Mouse (Mus musculus) ovary, postnatal 10 days (tissue): Measurements from ENCODE around the gene Spcs2.
"Not testable (repeated sequence)": the region's sequence is repeated elsewhere in the genome, so short reads cannot be mapped to it uniquely, and the experiment has no call there.

Experiments
- DNase-seq: peaks from one replicate; pipeline ENCODE4 v3.0.0; 2022; ENCODE audit warnings: low spot score

Spcs2 gene

DNA sequence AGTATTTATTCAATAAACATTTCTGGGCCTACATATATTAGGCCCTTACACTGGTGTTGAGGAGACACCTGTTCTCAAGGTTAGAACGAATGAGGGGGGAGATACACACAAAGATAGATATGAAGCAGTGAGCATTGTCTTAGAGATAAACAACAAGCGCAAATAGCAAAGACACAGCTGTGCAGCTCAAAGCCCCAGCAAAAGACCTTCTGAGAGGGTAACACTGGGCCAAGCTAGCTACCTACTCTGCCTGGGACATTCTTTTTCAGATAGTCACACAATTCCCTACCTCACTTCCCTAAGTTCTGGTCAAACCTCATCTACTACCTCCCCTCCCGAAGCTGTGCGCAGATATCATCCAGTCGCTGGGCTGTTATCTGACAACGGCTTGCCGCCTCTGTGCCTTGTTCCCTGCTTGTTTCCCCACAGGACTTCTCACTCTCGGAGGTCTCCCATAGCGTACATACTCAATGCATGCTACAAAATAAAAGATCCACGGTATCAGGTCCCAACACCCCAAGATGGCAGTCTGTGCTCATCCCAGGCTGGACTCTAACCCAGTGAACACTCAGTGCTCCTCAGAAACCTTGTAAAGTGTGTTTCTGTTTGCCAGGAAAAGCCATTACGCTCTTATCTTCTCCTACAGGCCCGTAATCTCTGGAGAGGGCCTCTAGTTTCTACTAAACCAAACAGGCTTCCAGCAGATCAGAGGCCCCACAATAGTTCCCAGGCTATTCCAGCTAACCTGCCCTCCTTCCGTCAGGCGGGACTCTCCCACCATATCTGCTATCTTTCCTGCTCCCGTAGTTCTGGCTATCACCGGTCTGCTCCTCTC is 38.4 kb downstream of the Spcs2 start:
- DNase-seq = no peak

DNA sequence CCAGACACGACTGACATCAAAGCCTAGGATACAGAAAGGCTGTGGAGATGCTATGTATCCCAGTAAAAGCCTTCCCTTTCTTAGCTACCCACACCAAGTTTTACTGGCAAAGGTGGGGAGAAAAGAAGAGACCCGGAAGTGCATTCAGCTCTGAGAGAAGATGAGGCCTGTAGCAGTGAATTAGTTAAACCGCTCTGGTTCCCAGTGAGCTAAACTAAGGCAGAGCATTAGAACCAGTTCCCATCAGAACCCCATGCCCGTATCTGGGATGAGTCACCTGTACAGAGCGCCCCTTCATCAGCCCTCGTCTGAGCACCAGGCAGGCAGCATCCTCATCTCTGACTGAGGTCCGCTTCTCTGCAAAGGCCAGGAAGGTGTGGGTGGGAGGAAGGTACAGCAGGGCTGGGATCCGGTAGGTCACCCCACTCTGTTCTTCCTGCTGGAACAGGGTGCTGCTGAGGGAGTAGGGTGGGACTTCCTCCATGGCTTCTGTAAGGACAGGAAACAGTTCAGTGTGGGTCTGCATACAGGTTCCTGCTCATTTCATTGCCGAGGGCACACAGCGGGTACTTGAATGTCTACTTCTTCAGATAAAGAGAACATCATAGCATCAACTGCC is 40.1 kb downstream of the Spcs2 start:
- DNase-seq = no peak

DNA sequence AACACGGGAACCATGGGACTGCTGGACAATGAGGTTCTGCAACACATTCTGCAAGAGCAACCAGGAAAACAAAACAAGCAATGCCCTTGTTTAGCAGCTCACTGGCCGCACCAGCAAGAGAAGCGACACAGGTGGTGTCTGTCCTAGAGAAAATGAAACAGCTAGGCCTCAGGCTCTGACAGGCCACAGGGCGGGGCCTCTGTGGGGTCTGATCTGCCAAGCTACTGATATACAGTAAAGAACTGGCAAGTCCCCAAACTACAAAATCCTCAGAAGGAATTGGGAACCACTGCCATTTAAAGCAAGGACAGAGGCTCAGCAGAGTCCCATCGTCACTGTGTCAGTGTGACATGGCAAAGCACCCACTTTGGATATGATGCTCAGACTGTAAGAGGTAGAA is 40.8 kb downstream of the Spcs2 start:
- no peak for DNase-seq

DNA sequence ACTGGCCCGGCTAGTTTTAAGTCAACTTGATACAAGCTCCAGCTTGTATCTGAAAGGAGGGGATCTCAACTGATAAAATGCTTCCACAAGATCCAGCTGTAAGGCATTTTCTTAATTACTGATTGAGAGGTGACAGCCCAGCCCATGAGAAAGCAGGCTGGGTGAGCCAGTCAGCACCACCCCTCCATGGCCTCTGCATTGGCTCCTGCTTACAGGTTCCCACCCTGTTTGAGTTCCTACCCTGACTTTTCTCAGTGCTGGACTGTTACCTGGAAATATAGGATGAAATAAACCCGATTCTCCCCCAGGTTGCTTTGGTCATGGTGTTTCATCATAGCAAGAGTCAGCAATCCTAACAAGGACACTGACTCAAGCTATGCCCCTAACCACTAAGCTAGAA is 41.3 kb downstream of the Spcs2 start:
- no peak for DNase-seq

DNA sequence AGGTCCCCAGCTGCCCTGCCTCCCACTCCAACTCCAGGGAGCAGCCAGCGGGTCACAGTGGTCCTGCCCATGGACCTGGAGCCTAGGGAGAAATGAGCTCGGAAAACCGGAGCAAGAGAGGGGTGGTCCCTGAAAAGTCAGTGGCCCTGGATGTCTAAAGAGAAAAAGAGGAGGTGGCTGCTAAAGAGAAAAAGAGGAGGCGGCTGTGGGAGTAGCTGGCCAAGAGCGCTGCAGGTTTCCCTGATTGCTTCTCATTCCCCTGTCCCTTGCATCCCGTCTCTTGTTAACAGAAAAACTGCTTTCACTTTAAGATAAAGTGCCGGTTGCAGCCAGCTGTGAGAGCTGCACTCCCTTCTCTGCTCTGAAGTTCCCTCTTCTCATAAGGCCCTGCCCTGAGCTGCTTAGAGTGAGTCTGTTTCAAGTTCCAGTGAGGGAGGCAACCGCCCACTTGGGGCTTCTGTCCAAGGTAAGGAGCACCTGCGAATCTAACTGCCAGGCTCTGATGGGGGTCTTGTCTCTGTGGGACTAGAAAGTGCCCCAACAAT is 45.0 kb downstream of the Spcs2 start:
- DNase-seq = not testable (repeated sequence)

DNA sequence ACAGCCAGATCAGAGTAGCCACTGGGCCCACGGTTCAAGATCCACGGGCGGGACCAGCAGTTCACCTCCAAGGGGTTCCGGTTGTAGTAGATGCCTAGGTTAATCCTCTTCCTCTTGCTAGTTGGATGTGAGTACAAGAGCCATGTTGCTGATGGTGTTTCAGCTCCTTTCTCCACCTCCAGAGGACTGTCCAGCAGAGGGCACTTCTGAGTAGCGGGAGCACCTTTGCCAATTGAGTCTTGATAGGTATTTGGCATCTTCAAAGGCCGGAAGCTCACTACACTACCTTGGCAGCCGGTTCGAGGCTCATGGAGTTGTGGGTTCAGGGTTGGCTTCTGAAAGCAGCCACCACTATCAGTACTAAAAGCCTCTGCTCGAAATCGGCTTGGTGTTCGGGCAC is 49.9 kb downstream of the Spcs2 start:
- DNase-seq = no peak

DNA sequence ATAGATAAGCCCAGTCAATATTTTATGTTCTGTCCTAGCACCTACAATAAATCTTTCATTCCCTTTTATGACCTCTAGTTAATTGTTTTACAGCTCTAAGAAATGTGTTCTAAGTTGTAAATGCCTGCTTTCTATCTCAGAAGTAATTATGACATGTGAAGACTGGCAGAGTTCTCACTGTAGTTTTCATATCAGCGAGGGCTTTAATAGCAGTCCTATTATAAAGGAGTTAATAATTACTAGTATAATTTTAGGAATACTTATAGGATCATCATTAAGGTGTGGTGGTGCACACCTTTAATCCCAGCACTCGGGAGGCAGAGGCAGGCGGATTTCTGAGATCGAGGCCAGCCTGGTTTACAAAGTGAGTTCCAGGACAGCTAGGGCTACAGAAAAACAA is 51.6 kb downstream of the Spcs2 start:
- DNase-seq = no peak

DNA sequence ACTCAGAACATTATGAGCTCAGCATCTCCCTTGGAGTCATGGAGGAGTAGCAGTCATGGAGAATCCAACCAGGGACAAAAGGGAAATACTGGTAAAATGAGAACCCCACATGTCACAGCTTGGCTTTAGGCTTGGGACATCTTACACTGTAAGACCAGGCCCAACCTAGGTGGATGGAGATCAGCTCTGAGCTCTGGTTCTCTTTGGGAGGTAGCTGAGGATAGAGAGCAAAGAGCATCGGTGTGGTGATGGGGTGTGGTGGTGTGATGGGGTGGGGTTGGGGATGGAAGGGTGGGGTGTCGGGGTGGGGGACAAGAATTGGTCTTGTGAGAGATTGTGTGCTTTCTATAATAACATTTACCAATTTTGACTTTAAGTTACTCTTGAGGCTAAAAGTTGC is 52.4 kb downstream of the Spcs2 start:
- no peak for DNase-seq

DNA sequence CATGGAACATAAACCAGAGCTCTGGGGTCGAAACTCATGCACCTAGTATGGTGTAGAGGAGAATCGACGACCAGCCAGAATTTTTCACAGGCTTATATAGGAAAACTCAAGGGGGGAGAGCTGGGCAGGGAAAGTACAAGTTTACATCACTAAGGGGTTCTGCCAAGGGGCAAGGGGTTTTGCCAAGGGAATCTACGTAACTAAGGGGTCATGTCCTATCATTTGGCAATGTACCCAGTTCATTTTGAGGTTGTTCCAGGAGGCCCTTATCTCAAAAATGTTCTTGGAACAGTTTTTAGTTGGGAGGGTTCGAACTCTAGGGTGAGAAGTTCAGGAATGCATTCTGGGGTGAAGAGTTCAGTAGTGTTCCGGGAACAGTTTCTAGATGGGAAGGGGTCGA is 56.2 kb downstream of the Spcs2 start:
- not testable (repeated sequence) for DNase-seq

DNA sequence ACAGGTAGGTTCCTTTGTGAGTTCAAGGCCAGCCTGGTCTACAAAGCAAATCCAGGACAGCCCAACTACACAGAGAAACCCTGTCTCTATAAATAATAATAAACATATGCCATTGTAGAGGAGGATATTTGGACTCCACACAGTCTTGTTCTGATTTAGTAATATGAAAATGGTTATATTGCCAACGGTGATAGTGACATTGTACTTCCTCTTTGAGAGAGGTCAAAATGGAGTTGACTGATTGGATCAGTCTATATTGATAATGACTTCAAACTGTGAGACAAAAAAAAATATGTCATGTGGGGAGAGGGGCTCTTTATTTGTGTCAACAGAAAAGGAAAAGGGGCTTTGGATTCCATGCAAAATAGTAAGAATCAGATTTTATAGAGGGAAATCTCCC is 57.9 kb downstream of the Spcs2 start:
- DNase-seq = no peak

DNA sequence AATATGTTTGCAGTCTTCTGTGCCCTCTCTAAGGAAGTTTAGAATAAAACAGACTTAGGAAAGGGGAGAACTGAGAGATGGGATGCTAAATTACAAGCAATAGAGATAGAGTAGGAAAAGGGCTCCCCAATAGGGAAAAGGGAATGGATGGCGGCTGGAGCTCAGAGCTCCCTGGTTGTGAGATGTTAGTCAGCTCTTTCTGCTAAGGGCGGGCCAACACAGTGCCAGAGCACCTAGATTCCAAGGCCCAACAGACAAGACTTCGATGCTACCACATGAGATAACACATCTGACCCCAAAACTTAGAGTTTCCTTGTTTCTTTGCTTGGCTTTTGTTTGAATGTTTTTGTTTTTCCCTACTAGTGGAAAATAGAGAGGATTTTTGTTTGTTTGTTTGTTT is 59.2 kb downstream of the Spcs2 start:
- DNase-seq = not testable (repeated sequence)

DNA sequence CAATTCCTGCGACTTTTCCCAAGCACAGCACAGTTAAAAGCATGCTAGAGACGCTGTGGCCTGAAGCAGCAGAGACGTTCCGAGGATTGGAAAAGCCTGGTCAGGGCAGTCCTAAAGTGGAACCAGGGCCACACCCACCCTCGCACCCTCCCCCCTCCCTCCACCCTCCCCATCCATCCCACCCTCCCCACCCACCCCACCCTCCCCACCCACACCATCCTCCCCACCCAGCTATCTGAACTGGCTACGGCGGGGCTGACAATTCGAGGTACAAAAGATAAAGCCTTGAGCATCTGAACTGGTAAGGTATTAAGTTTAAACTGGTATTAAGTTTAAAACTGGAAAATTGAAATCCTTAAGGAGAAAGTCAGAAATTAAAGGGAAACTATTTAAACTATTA is 59.7 kb downstream of the Spcs2 start:
- DNase-seq = no peak

DNA sequence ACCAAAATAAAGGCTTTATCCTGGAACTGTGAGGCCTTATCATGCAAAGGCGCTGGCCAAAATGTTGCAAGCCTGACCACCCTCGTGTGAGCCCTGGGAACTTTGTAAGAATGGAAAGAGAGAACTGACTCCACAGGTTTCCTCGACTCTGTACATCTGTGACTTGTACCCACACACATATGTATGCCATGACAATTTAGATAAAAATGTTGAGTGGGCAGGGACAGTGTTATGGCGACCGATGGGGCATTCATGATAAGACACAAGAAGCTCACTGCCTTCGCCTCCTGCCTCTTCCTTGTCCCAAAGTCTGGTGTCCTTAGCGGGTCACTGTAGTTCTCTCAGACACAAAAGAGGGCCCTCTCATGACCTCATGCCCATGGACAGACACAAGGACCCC is 64.1 kb downstream of the Spcs2 start:
- DNase-seq = no peak

DNA sequence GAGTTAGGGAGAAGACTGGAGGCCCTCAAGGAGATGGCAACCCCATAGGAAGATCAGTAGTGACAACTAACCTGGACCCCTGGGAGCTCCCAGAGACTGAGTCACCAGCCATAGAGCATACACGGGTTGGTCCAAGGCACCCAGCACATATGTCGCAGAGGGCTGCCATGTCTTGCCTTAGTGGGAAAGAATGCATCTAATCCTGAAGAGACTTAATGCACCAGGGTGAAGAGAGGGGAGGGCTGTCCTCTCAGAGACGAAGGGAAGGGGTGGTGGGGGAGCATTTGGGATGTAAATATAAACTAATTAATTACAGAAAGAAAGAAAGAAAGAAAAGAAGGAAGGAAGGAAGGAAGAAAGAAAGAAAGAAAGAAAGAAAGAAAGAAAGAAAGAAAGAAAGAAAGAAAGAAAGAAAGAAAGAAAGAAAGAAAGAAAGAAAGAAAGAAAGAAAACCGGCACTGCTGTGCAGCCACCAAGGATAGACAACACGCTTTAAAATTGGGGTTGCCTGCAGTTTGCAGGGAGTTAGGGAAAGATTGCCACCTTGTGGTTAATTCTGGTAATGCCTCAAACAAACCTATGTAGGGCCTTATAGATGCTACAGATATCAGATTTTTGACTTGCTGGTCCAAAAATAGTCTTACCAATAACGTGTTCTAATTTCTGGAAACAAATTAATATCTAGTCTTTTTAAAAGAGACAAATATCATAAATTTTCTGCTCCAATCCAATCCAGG is 65.2 kb downstream of the Spcs2 start:
- no peak for DNase-seq

DNA sequence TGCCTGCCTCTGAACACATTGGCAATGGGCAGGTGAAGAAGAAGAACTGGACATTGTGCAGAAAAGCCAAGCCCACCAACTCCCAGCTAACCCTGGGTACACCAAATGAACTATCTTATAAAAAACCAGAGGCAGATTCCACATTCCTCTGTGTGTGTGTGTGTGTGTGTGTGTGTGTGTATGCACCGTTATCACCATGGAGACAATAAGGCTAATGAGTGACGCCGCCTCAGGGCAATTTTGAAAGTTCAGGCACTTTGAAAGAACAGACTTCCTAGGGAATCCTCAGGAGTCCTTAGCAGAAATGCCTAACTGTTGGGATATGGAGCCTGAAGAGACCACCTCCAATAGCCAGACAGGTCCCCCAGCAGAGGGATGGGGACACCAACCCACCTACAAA is 66.0 kb downstream of the Spcs2 start:
- DNase-seq = no peak

DNA sequence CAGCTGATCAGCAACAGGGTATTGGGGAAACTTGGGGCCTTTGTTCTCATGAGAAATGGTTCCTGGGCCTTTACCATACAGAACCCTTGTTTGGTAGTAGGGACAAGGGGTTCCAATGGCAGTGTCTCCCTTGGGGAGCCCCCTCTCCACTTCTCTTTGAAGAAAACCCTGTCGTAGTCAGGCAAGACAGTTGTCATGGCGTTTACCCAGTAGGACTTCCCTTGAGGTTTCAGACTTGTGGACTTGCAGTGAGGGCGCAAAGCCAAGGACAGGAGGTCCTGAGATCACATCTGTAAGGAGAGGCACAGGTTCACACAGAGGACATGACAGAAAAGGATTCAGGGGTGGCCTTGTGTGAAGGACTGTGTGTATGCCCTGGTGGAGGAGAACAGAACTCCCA is 66.8 kb downstream of the Spcs2 start:
- no peak for DNase-seq

DNA sequence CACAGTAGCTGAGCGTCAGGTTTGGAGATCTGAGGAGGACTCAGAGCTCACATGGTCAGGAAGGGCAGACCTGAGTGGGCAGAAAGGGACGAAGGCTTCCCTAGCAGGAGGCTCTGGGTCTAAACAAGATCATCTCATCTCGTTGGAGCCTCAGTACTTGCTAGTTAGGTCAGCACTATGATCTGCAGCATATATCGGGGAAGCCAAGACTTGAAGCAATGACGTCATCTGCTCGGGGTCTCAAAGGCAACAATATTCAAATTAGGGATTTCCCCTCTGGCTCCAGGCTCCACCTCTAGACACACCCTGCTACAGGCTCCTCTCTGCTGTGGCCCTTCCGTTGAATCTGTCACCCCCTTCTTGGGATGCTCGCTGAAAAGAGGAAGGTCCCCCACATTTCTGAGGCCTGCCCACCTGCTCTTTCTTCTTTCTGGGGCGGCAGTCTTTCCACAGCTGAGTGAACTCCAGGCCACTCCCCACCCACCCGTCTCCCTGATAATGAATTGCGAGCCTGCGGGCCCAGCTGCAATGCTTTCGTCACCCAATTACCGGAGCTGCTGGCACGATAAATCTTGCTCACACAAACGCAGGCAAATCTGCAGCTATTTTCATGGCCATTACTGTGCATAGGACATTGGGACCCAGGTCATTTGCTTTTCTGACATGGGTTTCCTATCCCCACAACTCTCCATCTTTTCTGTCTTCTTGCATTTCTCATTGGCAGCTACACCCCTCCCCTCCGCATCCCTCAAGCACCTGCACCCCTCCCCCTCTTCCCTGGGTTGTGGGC is 67.9 kb downstream of the Spcs2 start:
- DNase-seq = no peak

DNA sequence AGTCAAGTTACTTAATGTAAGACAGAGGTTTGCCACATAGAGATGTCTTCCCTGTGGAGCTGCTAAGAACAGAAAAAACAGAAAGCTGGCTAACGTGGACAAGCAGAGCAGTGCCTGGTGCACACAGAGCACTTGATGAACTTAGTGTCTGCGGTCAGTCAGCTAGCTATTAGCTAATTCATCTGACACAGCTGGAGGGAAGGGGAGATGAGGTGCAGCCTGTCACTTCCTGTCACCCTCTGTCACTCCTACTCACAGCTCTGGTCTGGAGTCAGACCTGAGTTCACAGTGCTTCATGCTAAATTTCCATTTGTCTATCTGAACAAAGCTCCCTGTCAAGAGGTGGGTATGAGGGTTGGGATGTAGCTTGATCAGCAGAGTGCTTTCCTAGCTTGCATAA is 69.2 kb downstream of the Spcs2 start:
- DNase-seq = no peak

DNA sequence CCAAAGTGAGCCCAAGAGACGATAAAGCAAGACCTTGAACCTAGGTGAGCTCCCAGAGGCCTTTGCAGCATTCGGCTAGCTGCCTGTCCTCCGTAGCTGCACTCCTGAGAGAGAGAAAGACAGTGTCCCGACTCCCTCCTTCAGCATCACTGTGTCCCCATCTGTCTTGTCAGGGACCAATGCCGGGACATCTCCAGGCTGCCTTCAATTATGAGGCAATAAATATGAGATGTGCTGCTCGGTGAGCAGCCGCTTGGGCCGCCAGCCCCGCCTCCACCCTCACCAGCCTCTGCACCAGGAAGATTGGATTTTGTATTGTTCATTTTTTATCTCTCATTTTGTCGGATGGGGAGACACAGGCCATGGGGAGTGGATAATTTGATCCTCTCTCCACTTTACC is 72.4 kb downstream of the Spcs2 start:
- no peak for DNase-seq

DNA sequence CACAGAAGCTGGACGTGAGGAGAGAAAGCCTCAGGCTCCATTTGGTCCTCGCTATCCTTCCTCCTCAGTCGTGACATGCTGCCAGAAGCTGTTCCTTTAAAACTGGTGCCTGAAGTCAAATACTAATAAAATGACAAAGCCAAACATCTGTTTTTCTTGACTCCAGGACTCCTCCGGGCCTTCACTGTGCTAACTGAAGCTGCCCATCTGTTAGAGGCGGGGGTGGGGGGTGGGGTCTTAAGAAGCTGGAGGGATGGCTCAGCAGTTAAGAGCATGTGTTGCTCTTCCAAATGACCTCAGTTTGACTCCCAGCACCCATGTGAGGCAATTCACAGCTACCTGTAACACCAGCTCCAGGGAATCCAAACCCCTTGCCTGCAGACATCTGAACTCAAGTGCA is 74.7 kb downstream of the Spcs2 start:
- DNase-seq = no peak

DNA sequence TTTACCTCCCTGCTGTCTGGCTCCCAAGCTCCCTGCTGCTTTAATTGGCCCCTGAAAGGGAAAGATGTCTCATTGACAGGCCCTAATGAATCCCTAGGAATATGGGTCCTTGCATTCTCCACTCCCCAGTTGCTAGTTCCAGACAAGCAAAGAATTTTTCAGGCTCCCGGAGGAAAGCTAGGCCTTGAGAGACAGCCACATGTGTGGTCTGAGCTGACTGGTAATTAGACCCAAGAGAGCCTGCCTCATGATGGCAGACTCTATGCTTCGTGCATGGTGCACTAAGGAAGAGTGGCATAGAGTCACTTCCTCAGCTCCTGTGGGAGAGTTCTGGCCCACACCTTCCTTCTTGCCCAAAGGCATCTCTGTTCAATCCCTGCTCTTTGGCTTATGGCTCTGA is 75.3 kb downstream of the Spcs2 start:
- DNase-seq = no peak
